9 mouse cellular contexts compared by ENCODE assay signal in genomic region chr19:55748801-55749200, GRCm38 (mm10). TPM values are rescaled to one million over a fixed set of nuclear protein-coding genes. Genes with fewer than 3 reads are reported as not detected.
A peak's percentile ranks its signal among the peaks of the same experiment; 100 is the strongest.
DNase-seq lines count a peak whose midpoint lies in the region; ATAC-seq and TF ChIP-seq lines count a peak whose summit lies in the region.
"Had no signal": no experiment of that assay in that cellular context is flagged by ENCODE, and none has a peak within 500 bp of the region (broad histone marks: within the 10 kb centered on the region; RNA-seq: fewer than 3 reads in every experiment).

No protein-coding gene starts in this region.

- H3K36me3 ChIP-seq in lung, embryonic 16.5 days (ENCODE audit: control insufficient read depth, insufficient read depth, low read length), result no peaks in the 10 kb centered on the region
- peaks cover 5% of the 10 kb centered on the region; the same call in 1 of the 2 replicates for H3K36me3 ChIP-seq in limb, embryonic 13.5 days
- H3K36me3 ChIP-seq in stomach, embryonic 16.5 days (ENCODE audit: control insufficient read depth, insufficient read depth, low read length), result no peaks in the 10 kb centered on the region

- H3K4me1 ChIP-seq in lung, embryonic 16.5 days (replicated peaks; ENCODE audit: control insufficient read depth, insufficient read depth, low read length), result peaks cover 53% of the 10 kb centered on the region
- H3K4me1 ChIP-seq in limb, embryonic 13.5 days, result peaks cover 86% of the 10 kb centered on the region
- H3K4me1 ChIP-seq in stomach, embryonic 16.5 days (ENCODE audit: control insufficient read depth, insufficient read depth, low read length), result peaks cover 47% of the 10 kb centered on the region

- no peak for ATAC-seq in lung, embryonic 16.5 days (ENCODE audit: low read depth)
- no peak for ATAC-seq in limb, embryonic 13.5 days (ENCODE audit: low FRiP score, low read depth)
- ATAC-seq in stomach, embryonic 16.5 days (ENCODE audit: insufficient read depth, low FRiP score), result no peak

- H3K9ac ChIP-seq in lung, embryonic 16.5 days (ENCODE audit: low read length), result no peak overlapping the region
- H3K9ac ChIP-seq in limb, embryonic 13.5 days, result peak overlapping the region; percentile 69
- peak overlapping the region; percentile 22; the same call in 1 of the 2 replicates for H3K9ac ChIP-seq in stomach, embryonic 16.5 days (ENCODE audit: low read length)

- H3K4me2 ChIP-seq in lung, embryonic 16.5 days (ENCODE audit: low read depth, low read length), result 0 out of 2 replicates have a peak overlapping the region, but pooled peaks have one; percentile 13
- peak overlapping the region; percentile 94 for H3K4me2 ChIP-seq in limb, embryonic 13.5 days (replicated peaks)
- peak overlapping the region; percentile 31 for H3K4me2 ChIP-seq in stomach, embryonic 16.5 days (ENCODE audit: low read depth, low read length)

- peak overlapping the region; percentile 28 for H3K4me3 ChIP-seq in gastrocnemius, adult 2 months
- no peak overlapping the region for H3K4me3 ChIP-seq in lung, embryonic 16.5 days (ENCODE audit: low read length)
- H3K4me3 ChIP-seq in limb, embryonic 13.5 days, result peak overlapping the region; percentile 35
- no peak overlapping the region for H3K4me3 ChIP-seq in stomach, embryonic 16.5 days (replicated peaks; ENCODE audit: low read length)
- H3K4me3 ChIP-seq in left cerebral cortex, adult 2 months, result no peak overlapping the region

- no peaks in the 10 kb centered on the region for H3K9me3 ChIP-seq in lung, embryonic 16.5 days (ENCODE audit: control insufficient read depth, low read length)
- H3K9me3 ChIP-seq in limb, embryonic 13.5 days, result no peaks in the 10 kb centered on the region
- H3K9me3 ChIP-seq in stomach, embryonic 16.5 days (replicated peaks; ENCODE audit: control insufficient read depth, low read length), result no peaks in the 10 kb centered on the region

- no peak for TF ChIP-seq CTCF in gastrocnemius, adult 2 months (IDR thresholded peaks at IDR 0.05)
- no peak for TF ChIP-seq CTCF in left cerebral cortex, adult 2 months (IDR thresholded peaks at IDR 0.05)

- WGBS in lung, embryonic 16.5 days, result 58% methylated on average over 6 of the region's 6 CpGs
- 8% methylated on average over 6 of the region's 6 CpGs for WGBS in limb, embryonic 13.5 days
- WGBS in stomach, embryonic 16.5 days, result 46% methylated on average over 6 of the region's 6 CpGs

- no peak for DNase-seq in gastrocnemius, adult 2 months
- no peak for DNase-seq in gastrocnemius, postnatal 36 days
- DNase-seq in lung, postnatal 25 days (ENCODE audit: low spot score), result no peak
- no peak for DNase-seq in adrenal gland, postnatal 10 days
- DNase-seq in left cerebral cortex, adult 2 months (ENCODE audit: extremely low spot score in 1 of 2, low spot score in 2 of 2), result no peak
- DNase-seq: cerebellum, adult 9-11 months had no signal

- H3K27me3 ChIP-seq in lung, embryonic 16.5 days (ENCODE audit: control insufficient read depth, insufficient read depth, low read depth, low read length), result no peaks in the 10 kb centered on the region; the same call in 1 of the 2 replicates
- H3K27me3 ChIP-seq in limb, embryonic 13.5 days, result 0 out of 2 replicates have a peak, but pooled peaks cover 3% of the 10 kb centered on the region
- H3K27me3 ChIP-seq in stomach, embryonic 16.5 days (ENCODE audit: control insufficient read depth, insufficient read depth, low read length), result no peaks in the 10 kb centered on the region

- intact Hi-C loops in gastrocnemius, adult 2 months (cut with DNase I), result loop anchor here (10.0 kb wide), 2 partner anchors 334 to 546 kb away; no protein-coding TSS in a partner anchor
- intact Hi-C loops in gastrocnemius, postnatal 36 days (cut with DNase I), result loop anchor here (10.0 kb wide), 1 partner anchor 56 kb away; no protein-coding TSS in a partner anchor
- intact Hi-C loops in left cerebral cortex, adult 2 months (cut with DNase I), result no loop called here

- peak overlapping the region; percentile 97 for H3K27ac ChIP-seq in gastrocnemius, adult 2 months
- H3K27ac ChIP-seq in lung, embryonic 16.5 days (ENCODE audit: low read length), result no peak overlapping the region
- peak overlapping the region; percentile 81 for H3K27ac ChIP-seq in limb, embryonic 13.5 days
- peak overlapping the region; percentile 51 for H3K27ac ChIP-seq in stomach, embryonic 16.5 days (ENCODE audit: low read length)
- H3K27ac ChIP-seq in left cerebral cortex, adult 2 months, result no peak overlapping the region

RNA-seq across cellular contexts. Expression of gene Tcf7l2, which starts 7.2 kb away (rescaled TPM):
- 10 to 100 TPM; 10.3 to 11.0 TPM for total RNA-seq in gastrocnemius, adult 2 months (2021)
- 1 to 10 TPM; 6.6 to 9.7 TPM for total RNA-seq in gastrocnemius, postnatal 36 days (2021)
- 41.0 and 50.7 TPM in 2 replicates for polyA plus RNA-seq in lung, embryonic 16.5 days (2015; fragmentation: Nextera tagmentation; extraction: Ambion mirVana)
- 180 and 190 TPM in 2 replicates for polyA plus RNA-seq in limb, embryonic 13.5 days (2015; fragmentation: Nextera tagmentation; extraction: Ambion mirVana)
- 76.8 and 81.3 TPM in 2 replicates for polyA plus RNA-seq in stomach, embryonic 16.5 days (2015; fragmentation: Nextera tagmentation; extraction: Ambion mirVana)
- 10 to 100 TPM; 22.8 to 26.1 TPM for total RNA-seq in adrenal gland, postnatal 10 days (2021)
- total RNA-seq in left cerebral cortex, adult 2 months (2021), result 1 to 10 TPM; 8.1 to 9.0 TPM

Comparison
In these comparisons a context has a peak if more than half of its experiments do, and no peak if none do; other contexts are left out.
1. H3K27ac ChIP-seq: peak in gastrocnemius, adult 2 months (single experiment), limb, embryonic 13.5 days (single experiment) and stomach, embryonic 16.5 days (single experiment); none in lung, embryonic 16.5 days (single experiment) and left cerebral cortex, adult 2 months (single experiment).
2. H3K4me3 ChIP-seq: peak in gastrocnemius, adult 2 months (single experiment) and limb, embryonic 13.5 days (single experiment); none in lung, embryonic 16.5 days (single experiment), stomach, embryonic 16.5 days (single experiment) and left cerebral cortex, adult 2 months (single experiment).
3. H3K4me2 ChIP-seq: peak in every context shown above with its lines; median percentile 94 in limb, embryonic 13.5 days; 31 in stomach, embryonic 16.5 days; 13 in lung, embryonic 16.5 days.